Mouse (Mus musculus) adrenal gland (tissue): ENCODE measurements around the gene Sash1.

Source experiments
- intact Hi-C: fragments of 180-260 bp; cut with DNase I; formaldehyde crosslinking; loops from one replicate; pipeline ENCODE4 v1.15.1; 2025
- long read RNA-seq, 2 experiments: library from polyadenylated mRNA; unstranded; transcript quantifications; one replicate each; pipeline ENCODE4 v2.0.0; 2020; ENCODE audit warnings: borderline replicate concordance in 1 of 2; ENCODE audit not compliant: insufficient replicate concordance in 1 of 2

Sash1 gene
- long read RNA-seq, experiment 1, partial matches to known transcripts, result 1 of 7 reads
- long read RNA-seq, experiment 1, other reads (novel, unspliced or antisense), result 5 of 7 reads
- long read RNA-seq, experiment 2, partial matches to known transcripts, result 3 of 5 reads
- long read RNA-seq, experiment 2, other reads (novel, unspliced or antisense), result 2 of 5 reads

- intact Hi-C loops, result no loop called here
These were observed at the start of gene Sash1 for GRCm38 (mm10) chr10:8885630-8886527. Sash1 (minus strand) TSS chr10:8886070.

- intact Hi-C loops, result no loop called here
These were observed 49.7 kb upstream of the Sash1 start for GRCm38 (mm10) chr10:8935601-8936000.

- intact Hi-C loops, result no loop called here
These were observed 47.8 kb upstream of the Sash1 start for GRCm38 (mm10) chr10:8933451-8934372.

- intact Hi-C loops, result no loop called here
These were observed 45.8 kb upstream of the Sash1 start for GRCm38 (mm10) chr10:8931548-8932240.

GRCm38 (mm10) chr10:8930672-8931071, 44.8 kb upstream of the Sash1 start:
- intact Hi-C loops, result no loop called here

- intact Hi-C loops, result no loop called here
These were observed 43.1 kb upstream of the Sash1 start for GRCm38 (mm10) chr10:8928775-8929647.

- intact Hi-C loops, result no loop called here
These were observed 42.4 kb upstream of the Sash1 start for GRCm38 (mm10) chr10:8928261-8928660.

GRCm38 (mm10) chr10:8926906-8927305, 41.0 kb upstream of the Sash1 start:
- intact Hi-C loops, result no loop called here

- intact Hi-C loops, result no loop called here
These were observed 40.4 kb upstream of the Sash1 start for GRCm38 (mm10) chr10:8926295-8926694.

- intact Hi-C loops, result no loop called here
These were observed 39.4 kb upstream of the Sash1 start for GRCm38 (mm10) chr10:8925299-8925698.

- intact Hi-C loops, result no loop called here
These were observed 35.3 kb upstream of the Sash1 start for GRCm38 (mm10) chr10:8921098-8921693.

- intact Hi-C loops, result loop anchor here (10.0 kb wide), 1 partner anchor 147 kb away; no protein-coding TSS in a partner anchor
These were observed 31.9 kb upstream of the Sash1 start for GRCm38 (mm10) chr10:8917798-8918197.

GRCm38 (mm10) chr10:8917350-8917749, 31.5 kb upstream of the Sash1 start:
- intact Hi-C loops, result loop anchor here (10.0 kb wide), 1 partner anchor 147 kb away; no protein-coding TSS in a partner anchor

GRCm38 (mm10) chr10:8915755-8916154, 29.9 kb upstream of the Sash1 start:
- intact Hi-C loops, result loop anchor here (10.0 kb wide), 1 partner anchor 149 kb away; no protein-coding TSS in a partner anchor

- intact Hi-C loops, result loop anchor here (10.0 kb wide), 1 partner anchor 151 kb away; no protein-coding TSS in a partner anchor
These were observed 28.0 kb upstream of the Sash1 start for GRCm38 (mm10) chr10:8913904-8914303.

GRCm38 (mm10) chr10:8912706-8913275, 26.9 kb upstream of the Sash1 start:
- intact Hi-C loops, result loop anchor here (10.0 kb wide), 1 partner anchor 152 kb away; no protein-coding TSS in a partner anchor

GRCm38 (mm10) chr10:8912213-8912612, 26.3 kb upstream of the Sash1 start:
- intact Hi-C loops, result loop anchor here (10.0 kb wide), 1 partner anchor 153 kb away; no protein-coding TSS in a partner anchor

- intact Hi-C loops, result loop anchor here (10.0 kb wide), 1 partner anchor 154 kb away; no protein-coding TSS in a partner anchor
These were observed 24.5 kb upstream of the Sash1 start for GRCm38 (mm10) chr10:8910237-8910990.
